Mouse (Mus musculus) testis, adult 2 months (tissue): ENCODE data around the gene Mink1.

Source experiments
- CTCF ChIP-seq: fragments of 200-500 bp; IDR thresholded peaks from 2 replicates; pipeline ENCODE4 v1.5.1; 2012; ENCODE audit warnings: low read depth, mild to moderate bottlenecking, inconsistent platforms, low read length, moderate library complexity; ENCODE audit not compliant: control insufficient read depth, insufficient read depth, insufficient replicate concordance
- POLR2A ChIP-seq: fragments of 200-500 bp; IDR thresholded peaks from 2 replicates; pipeline ENCODE4 v1.6.1; 2012; ENCODE audit warnings: low read depth, mild to moderate bottlenecking, inconsistent platforms, low read length, moderate library complexity; ENCODE audit not compliant: control insufficient read depth

- TF ChIP-seq CTCF (no peak), POLR2A (no peak)
Observed at GRCm38 (mm10) chr11:70610752-70611151, 48.1 kb downstream of the Mink1 start.
